ENCODE assay signal across 16 mouse cellular contexts in the genomic region with DNA sequence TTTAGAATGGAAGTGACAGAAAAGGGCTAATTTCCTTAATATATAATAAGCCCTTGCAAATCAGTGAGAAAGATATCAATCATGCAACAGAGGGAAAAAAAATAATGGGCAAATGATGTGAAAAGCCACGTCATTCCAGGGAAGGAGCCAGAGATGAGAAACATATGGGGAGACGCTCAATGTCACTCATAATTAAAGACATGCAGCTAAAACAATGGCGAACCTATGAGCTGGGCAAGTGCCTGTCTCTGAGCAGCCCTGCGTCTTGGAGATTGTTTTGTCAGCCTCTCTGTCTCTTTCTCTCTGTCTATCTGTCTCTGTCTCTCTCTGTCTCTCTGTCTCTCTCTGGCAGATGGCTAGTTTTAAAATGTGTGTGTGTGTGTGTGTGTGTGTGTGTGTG.
DNase-seq lines count a peak whose midpoint lies in the region.
"Had no signal": no experiment of that assay in that cellular context is flagged by ENCODE, and none has a peak within 500 bp of the region (broad histone marks: within the 10 kb centered on the region; RNA-seq: fewer than 3 reads in every experiment).

No protein-coding gene starts in this region.

- DNase-seq in embryo, embryonic 10 days (ENCODE audit: low spot score): peak; percentile 23
- no peak for DNase-seq in embryo, embryonic 9.5 days (ENCODE audit: extremely low spot score)
- DNase-seq in heart, adult 11 months: peak; percentile 11
- DNase-seq in heart, postnatal 36 days: no peak
- DNase-seq in embryo, embryonic 11 days: peak; percentile 35
- peak; percentile 45 for DNase-seq in retina, embryonic 14.5 days (ENCODE audit: low spot score)
- DNase-seq in ovary, postnatal 36 days (ENCODE audit: low spot score): no peak
- no peak for DNase-seq in right cerebral cortex, adult 18-20 months
- DNase-seq: adrenal gland, postnatal 10 days; B cell, adult 2 months; cerebellum, adult 18-20 months; cerebellum, postnatal 10 days; gastrocnemius, adult 2 months; gastrocnemius, postnatal 25 days; heart, postnatal 4 days; kidney, adult 18-20 months had no signal

- intact Hi-C loops in heart, postnatal 36 days (cut with DNase I): no loop called here

Comparison
In these comparisons a context has a peak if more than half of its experiments do, and no peak if none do; other contexts are left out.
1. DNase-seq: peak in embryo, embryonic 10 days (single experiment), heart, adult 11 months (single experiment), embryo, embryonic 11 days (single experiment) and retina, embryonic 14.5 days (single experiment); none in embryo, embryonic 9.5 days (single experiment), heart, postnatal 36 days (0 of 2), ovary, postnatal 36 days (single experiment) and right cerebral cortex, adult 18-20 months (single experiment).